Mouse (Mus musculus): Measurements from ENCODE around the gene Slc35a2.

GRCm38 (mm10) chrX:7919601-7920383 is 36.0 kb downstream of the Slc35a2 start, which contains the start of gene Pcsk1n:
- TF ChIP-seq CTCF (IDR thresholded peaks at IDR 0.05; ENCODE audit: extremely low read depth, insufficient read depth, insufficient read length, insufficient replicate concordance) = no peak
- no peak for TF ChIP-seq POLR2A (IDR thresholded peaks at IDR 0.05; ENCODE audit: low read depth, low read length)
